Mouse (Mus musculus): ENCODE data around the gene Furin. TPM values are rescaled to one million over a fixed set of nuclear protein-coding genes. Genes with fewer than 3 reads are reported as not detected.

Furin gene
- polyA plus RNA-seq, 1 experiment, result 72.7 TPM

DNA sequence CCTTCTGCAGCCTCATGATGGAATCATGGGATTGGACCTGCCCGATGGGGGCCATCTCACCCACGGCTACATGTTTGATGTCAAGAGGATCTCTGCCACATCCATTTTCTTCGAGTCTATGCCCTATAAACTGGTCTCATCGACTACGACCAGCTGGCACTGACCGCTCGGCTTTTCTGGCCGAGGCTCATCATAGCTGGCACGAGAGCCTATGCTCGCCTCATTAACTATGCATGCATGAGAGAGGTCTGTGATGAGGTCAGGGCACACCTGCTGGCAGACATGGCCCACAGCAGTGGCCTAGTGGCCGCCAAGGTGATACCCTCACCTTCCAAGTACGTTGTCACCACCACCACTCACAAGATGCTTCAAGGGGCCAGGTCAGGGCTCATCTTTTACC, 24.4 kb upstream of the Furin start:
- no peaks in the 10 kb centered on the region for H3K36me3 ChIP-seq (replicated peaks; ENCODE audit: low read length)
- H3K27me3 ChIP-seq (replicated peaks), result peaks cover 7% of the 10 kb centered on the region
- H3K4me1 ChIP-seq, result peaks cover 69% of the 10 kb centered on the region
- no peak overlapping the region for H3K4me3 ChIP-seq (replicated peaks)
- peaks cover 3% of the 10 kb centered on the region; the same call in 1 of the 2 replicates for H3K9me3 ChIP-seq
- TF ChIP-seq FLI1 (IDR thresholded peaks at IDR 0.05; ENCODE audit: low read length), result no peak
- no peak for TF ChIP-seq GATA1 (IDR thresholded peaks at IDR 0.05; ENCODE audit: borderline replicate concordance, low read length)

DNA sequence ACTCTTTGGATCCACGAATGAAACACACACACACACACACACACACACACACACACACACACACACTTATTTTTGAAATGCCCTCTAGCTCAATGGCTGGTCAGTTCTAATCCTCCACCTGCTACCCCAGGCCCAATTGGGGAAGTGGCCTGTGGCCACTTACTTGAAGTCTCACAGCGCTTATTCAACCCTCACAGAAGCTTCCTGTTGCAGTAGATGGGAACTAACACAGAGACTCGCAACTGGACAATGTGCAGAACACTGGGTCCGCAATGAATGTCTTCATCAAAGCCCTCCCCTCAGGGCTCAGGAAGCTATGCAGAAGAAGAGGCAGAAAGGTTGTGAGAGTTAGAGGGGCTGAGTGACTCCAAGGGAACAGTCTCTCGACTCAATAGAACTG, 22.5 kb upstream of the Furin start:
- peaks cover 7% of the 10 kb centered on the region for H3K27me3 ChIP-seq (replicated peaks)
- TF ChIP-seq FLI1 (IDR thresholded peaks at IDR 0.05; ENCODE audit: low read length) (no peak), GATA1 (IDR thresholded peaks at IDR 0.05; ENCODE audit: borderline replicate concordance, low read length) (no peak)
- peaks cover 59% of the 10 kb centered on the region for H3K4me1 ChIP-seq
- H3K36me3 ChIP-seq (replicated peaks; ENCODE audit: low read length), result no peaks in the 10 kb centered on the region
- H3K4me3 ChIP-seq (replicated peaks), result no peak overlapping the region
- H3K9me3 ChIP-seq, result peaks cover 7% of the 10 kb centered on the region; the same call in 1 of the 2 replicates

DNA sequence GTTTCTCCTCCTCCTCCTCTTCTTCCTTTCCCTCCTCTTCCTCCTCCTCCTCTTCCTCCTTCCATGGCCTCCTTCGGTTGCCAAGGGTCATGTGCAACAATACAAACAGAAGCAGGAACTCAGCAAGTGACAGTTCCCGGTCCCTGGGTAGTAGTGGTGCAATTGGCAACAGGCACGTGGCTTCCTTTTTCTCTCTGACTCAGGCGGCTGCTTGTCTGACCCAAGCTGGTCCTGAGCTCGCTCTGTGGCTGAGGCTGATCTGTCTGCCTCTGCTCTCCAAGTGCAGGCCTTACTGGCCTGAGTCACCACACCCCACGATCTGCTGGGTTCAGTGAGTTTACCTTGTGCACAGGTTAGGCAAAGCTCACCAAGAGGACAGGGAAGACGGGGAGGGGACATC, 21.1 kb upstream of the Furin start:
- Histone ChIP-seq H3K27me3 (replicated peaks) (peaks cover 7% of the 10 kb centered on the region), H3K9me3 (peaks cover 7% of the 10 kb centered on the region; the same call in 1 of the 2 replicates), H3K4me3 (replicated peaks) (peak overlapping the region; percentile 71), H3K4me1 (peaks cover 55% of the 10 kb centered on the region), H3K36me3 (replicated peaks; ENCODE audit: low read length) (no peaks in the 10 kb centered on the region)
- TF ChIP-seq FLI1 (IDR thresholded peaks at IDR 0.05; ENCODE audit: low read length) (no peak), GATA1 (IDR thresholded peaks at IDR 0.05; ENCODE audit: borderline replicate concordance, low read length) (no peak)

DNA sequence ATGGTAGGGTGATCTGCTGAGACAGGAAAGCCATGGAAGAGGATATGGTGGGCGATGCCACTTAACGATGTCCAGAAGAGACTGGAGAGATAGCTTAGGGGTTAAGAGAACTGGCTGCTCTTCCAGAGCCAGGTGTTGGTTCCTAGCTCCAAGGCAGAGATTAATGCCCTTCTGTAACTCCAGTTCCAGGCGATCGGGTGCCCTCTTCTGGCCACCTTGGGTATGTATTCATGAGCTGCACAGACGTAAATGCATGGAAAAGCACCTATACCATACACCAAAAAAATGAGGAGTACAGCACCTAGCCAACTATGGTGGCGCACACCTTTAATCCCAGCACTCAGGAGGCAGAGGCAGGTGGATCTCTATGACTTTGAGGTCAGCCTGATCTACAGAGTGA, 19.5 kb upstream of the Furin start:
- TF ChIP-seq FLI1 (IDR thresholded peaks at IDR 0.05; ENCODE audit: low read length) (no peak), GATA1 (IDR thresholded peaks at IDR 0.05; ENCODE audit: borderline replicate concordance, low read length) (no peak)
- Histone ChIP-seq H3K4me1 (peaks cover 64% of the 10 kb centered on the region), H3K27me3 (replicated peaks) (peaks cover 2% of the 10 kb centered on the region), H3K4me3 (replicated peaks) (no peak overlapping the region), H3K36me3 (replicated peaks; ENCODE audit: low read length) (no peaks in the 10 kb centered on the region), H3K9me3 (peaks cover 7% of the 10 kb centered on the region; the same call in 1 of the 2 replicates)

DNA sequence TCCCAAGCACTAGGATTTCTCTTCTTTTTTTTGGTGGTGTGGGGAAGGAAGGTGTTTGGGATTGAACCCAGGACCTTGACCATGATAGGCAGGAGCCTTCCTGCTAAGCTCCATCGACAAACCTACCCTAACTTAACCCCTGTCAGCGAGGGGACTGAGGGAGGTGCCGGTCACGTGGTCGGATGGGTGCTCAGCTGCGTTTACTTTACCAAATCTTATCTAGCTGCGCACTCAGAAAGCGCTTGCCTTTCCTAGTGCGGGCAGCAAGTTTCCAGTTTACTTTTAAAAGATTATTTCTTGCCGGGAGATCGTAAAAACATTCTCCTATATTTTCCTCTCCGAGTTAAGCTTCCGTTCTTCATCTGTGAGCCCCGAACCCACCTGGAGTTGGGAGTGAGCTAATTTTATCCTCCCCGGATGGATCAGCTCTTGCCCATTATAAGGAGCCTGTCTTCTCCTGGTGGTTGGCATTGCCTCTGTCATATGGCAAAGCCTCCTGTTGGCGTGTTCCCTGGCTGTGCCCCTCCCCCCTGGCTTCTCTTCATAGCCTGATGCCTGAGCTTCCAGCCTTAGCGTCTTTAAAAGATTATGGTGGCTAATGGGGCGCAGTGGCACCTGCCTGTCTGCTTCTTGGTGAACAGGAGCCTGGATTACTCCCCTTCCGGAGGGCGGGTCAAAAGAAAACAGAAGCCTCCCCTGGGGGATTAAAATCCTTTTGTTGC, 17.7 kb upstream of the Furin start:
- Histone ChIP-seq H3K4me1 (peaks cover 72% of the 10 kb centered on the region), H3K27me3 (replicated peaks) (no peaks in the 10 kb centered on the region), H3K9me3 (peaks cover 7% of the 10 kb centered on the region; the same call in 1 of the 2 replicates), H3K36me3 (replicated peaks; ENCODE audit: low read length) (no peaks in the 10 kb centered on the region), H3K4me3 (replicated peaks) (peak overlapping the region; percentile 26)
- TF ChIP-seq GATA1 (IDR thresholded peaks at IDR 0.05; ENCODE audit: borderline replicate concordance, low read length) (no peak), FLI1 (IDR thresholded peaks at IDR 0.05; ENCODE audit: low read length) (no peak)

DNA sequence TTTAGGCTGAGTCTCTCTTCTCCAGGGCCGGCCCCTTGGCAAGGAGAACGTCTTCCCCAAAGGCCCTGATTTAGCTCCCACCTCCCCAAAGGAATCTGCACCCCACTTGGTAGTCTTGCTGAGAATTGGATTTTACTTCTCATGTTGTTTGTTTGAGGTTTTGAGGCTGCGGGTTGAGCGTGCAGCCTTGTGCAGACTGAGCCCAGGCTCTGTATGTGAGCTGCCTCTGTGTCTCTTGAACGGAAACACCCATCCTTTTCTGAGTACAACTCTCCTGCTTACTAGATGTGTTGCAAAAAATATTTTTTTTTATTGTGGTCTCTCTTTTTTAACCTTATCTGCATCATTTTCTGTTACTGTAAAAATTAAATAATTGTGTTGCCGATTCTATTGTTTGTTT, 16.3 kb upstream of the Furin start:
- peaks cover 7% of the 10 kb centered on the region; the same call in 1 of the 2 replicates for H3K9me3 ChIP-seq
- H3K4me3 ChIP-seq (replicated peaks), result no peak overlapping the region
- no peak for TF ChIP-seq GATA1 (IDR thresholded peaks at IDR 0.05; ENCODE audit: borderline replicate concordance, low read length)
- no peak for TF ChIP-seq FLI1 (IDR thresholded peaks at IDR 0.05; ENCODE audit: low read length)
- H3K36me3 ChIP-seq (replicated peaks; ENCODE audit: low read length), result no peaks in the 10 kb centered on the region
- H3K27me3 ChIP-seq (replicated peaks), result no peaks in the 10 kb centered on the region
- peaks cover 72% of the 10 kb centered on the region for H3K4me1 ChIP-seq

DNA sequence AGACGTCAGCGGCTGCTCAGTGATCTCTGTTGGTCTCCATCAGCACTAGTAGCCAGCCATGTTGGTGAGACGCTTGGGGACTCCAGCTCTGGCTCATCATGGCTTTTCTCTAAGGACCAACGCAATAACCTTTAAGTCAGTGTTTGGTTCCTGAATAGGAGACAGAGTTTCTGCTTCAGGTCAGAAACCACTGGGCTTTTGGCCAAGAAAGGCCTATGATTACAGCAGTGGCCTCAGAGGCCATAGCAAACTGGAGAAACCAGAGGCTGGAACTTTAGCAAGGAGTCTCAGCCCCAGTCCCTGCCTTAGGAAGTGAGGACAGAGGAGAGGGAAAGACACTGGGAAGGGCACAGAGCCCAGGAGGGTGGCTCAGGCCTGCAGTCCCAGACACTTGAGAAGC, 15.3 kb upstream of the Furin start:
- no peak for TF ChIP-seq FLI1 (IDR thresholded peaks at IDR 0.05; ENCODE audit: low read length)
- Histone ChIP-seq H3K9me3 (peaks cover 7% of the 10 kb centered on the region; the same call in 1 of the 2 replicates), H3K4me1 (peaks cover 69% of the 10 kb centered on the region), H3K4me3 (replicated peaks) (no peak overlapping the region), H3K36me3 (replicated peaks; ENCODE audit: low read length) (no peaks in the 10 kb centered on the region), H3K27me3 (replicated peaks) (no peaks in the 10 kb centered on the region)

DNA sequence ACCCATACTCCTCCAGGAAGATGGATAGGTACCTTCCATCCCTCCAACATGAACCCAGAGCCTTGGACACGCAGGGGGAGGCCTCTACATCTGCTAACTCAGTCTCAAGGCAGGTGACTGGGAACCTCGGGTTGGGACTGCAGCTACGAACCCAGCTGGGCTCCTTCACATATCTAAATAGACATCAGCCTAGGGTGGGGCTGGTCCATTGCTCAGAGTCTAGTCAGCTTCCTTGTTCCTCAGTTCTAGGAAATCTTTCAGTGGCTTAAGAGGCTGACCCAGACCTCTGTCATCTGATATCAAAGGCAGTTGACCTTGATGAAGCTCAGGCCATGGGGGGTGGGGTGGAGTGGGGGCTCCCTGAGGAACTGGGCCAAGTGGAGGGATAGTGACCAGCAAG, 14.0 kb upstream of the Furin start:
- Histone ChIP-seq H3K4me3 (replicated peaks) (no peak overlapping the region), H3K9me3 (peaks cover under 1% of the 10 kb centered on the region; the same call in 1 of the 2 replicates), H3K36me3 (replicated peaks; ENCODE audit: low read length) (no peaks in the 10 kb centered on the region), H3K4me1 (peaks cover 72% of the 10 kb centered on the region), H3K27me3 (replicated peaks) (peaks cover under 1% of the 10 kb centered on the region)
- TF ChIP-seq GATA1 (IDR thresholded peaks at IDR 0.05; ENCODE audit: borderline replicate concordance, low read length), result no peak
- no peak for TF ChIP-seq FLI1 (IDR thresholded peaks at IDR 0.05; ENCODE audit: low read length)

DNA sequence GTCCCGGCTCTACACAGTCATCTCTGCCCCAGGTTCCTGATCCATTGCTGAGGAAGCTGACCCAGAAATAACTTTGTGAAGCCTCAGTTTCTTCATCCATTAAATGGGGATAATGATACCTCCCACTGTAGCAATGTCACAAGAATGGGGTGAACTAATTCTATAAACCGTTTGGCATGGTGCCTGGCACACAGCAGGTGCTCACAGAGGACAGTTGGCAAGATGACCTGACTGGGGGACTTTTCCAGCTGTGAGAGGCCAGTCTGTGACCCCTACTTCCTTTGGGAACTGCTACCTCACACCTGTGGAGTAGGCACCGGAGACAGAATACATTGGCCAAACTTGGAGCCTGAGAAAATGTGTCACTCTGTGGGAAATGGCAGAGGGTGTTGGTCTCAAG, 12.8 kb upstream of the Furin start:
- H3K4me1 ChIP-seq, result peaks cover 78% of the 10 kb centered on the region
- H3K9me3 ChIP-seq, result no peaks in the 10 kb centered on the region
- no peaks in the 10 kb centered on the region for H3K36me3 ChIP-seq (replicated peaks; ENCODE audit: low read length)
- H3K4me3 ChIP-seq (replicated peaks), result no peak overlapping the region
- no peak for TF ChIP-seq GATA1 (IDR thresholded peaks at IDR 0.05; ENCODE audit: borderline replicate concordance, low read length)
- no peak for TF ChIP-seq FLI1 (IDR thresholded peaks at IDR 0.05; ENCODE audit: low read length)
- peaks cover 3% of the 10 kb centered on the region for H3K27me3 ChIP-seq (replicated peaks)

DNA sequence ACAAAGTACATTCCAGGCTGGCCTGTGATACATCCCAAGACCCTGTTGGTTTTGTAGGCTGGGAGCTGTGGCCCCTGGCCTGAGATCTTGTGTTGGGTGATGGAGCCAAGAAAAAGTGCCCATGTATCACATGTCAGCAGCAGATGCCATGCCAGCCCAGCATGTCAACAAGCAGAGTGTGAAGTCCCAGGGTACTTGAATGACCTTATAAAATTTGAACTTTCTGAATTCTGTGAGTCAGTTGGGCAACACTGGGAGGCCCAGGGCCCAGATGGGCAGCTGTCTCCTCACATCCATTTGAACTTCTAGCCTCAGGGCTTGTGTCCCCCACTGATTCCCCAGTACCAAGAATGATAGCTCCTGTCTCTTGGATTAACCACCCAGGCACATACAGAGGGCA, 12.4 kb upstream of the Furin start:
- H3K27me3 ChIP-seq (replicated peaks), result peaks cover 3% of the 10 kb centered on the region
- H3K4me3 ChIP-seq (replicated peaks), result no peak overlapping the region
- H3K4me1 ChIP-seq, result peaks cover 73% of the 10 kb centered on the region
- no peak for TF ChIP-seq GATA1 (IDR thresholded peaks at IDR 0.05; ENCODE audit: borderline replicate concordance, low read length)
- no peak for TF ChIP-seq FLI1 (IDR thresholded peaks at IDR 0.05; ENCODE audit: low read length)
- no peaks in the 10 kb centered on the region for H3K36me3 ChIP-seq (replicated peaks; ENCODE audit: low read length)
- H3K9me3 ChIP-seq, result no peaks in the 10 kb centered on the region

Data from megakaryocyte, embryonic 14.5 days (primary cell).